Mouse (Mus musculus) embryonic facial prominence, embryonic 13.5 days (tissue): Measurements from ENCODE around the gene Ube2dnl2. TPM values are rescaled to one million over a fixed set of nuclear protein-coding genes. Genes with fewer than 3 reads are reported as not detected.

Experiments used
- ATAC-seq: fragments of 200-750 bp; cut with Nextera tagmentation; 2 replicates; pipeline ENCODE4 v1.8.0; 2017; ENCODE audit warnings: low read depth; ENCODE audit not compliant: insufficient number of reproducible peaks, insufficient read depth, low FRiP score, low TSS enrichment
- H3K27ac ChIP-seq: fragments of 300-500 bp; sonication (generic); 2 replicates; pipeline ENCODE4 v1.5.1; 2015; ENCODE audit warnings: moderate library complexity, mild to moderate bottlenecking, inconsistent platforms
- H3K27me3 ChIP-seq: fragments of 300-500 bp; sonication (generic); 2 replicates; pipeline ENCODE4 v1.6.1; 2015; ENCODE audit warnings: mild to moderate bottlenecking, inconsistent platforms
- H3K36me3 ChIP-seq: fragments of 300-500 bp; sonication (generic); 2 replicates; pipeline ENCODE4 v1.6.1; 2015; ENCODE audit warnings: mild to moderate bottlenecking, inconsistent platforms
- H3K4me1 ChIP-seq: fragments of 300-500 bp; sonication (generic); 2 replicates; pipeline ENCODE4 v1.6.1; 2015; ENCODE audit warnings: inconsistent platforms
- H3K4me2 ChIP-seq: fragments of 300-500 bp; sonication (generic); 2 replicates; pipeline ENCODE4 v1.6.1; 2015; ENCODE audit warnings: moderate library complexity, mild to moderate bottlenecking, inconsistent platforms
- H3K4me3 ChIP-seq: fragments of 300-500 bp; sonication (generic); 2 replicates; pipeline ENCODE4 v1.5.1; 2015; ENCODE audit warnings: mild to moderate bottlenecking, inconsistent platforms
- H3K9ac ChIP-seq: fragments of 300-500 bp; sonication (generic); 2 replicates; pipeline ENCODE4 v1.6.1; 2015; ENCODE audit warnings: mild to moderate bottlenecking, inconsistent platforms
- H3K9me3 ChIP-seq: fragments of 300-500 bp; sonication (generic); 2 replicates; pipeline ENCODE4 v1.6.1; 2016; ENCODE audit warnings: inconsistent platforms
- WGBS: fragments of 180-500 bp; shearing (Covaris S2); methylation state at CpG from one replicate; pipeline ENCODE4 v1.1.7; 2015; ENCODE audit warnings: mixed read lengths; 5-methylcytosine and 5-hydroxymethylcytosine counted together
- polyA plus RNA-seq: library from polyadenylated mRNA; unstranded; fragments of >200 nt; fragmentation: Nextera tagmentation; extraction: Ambion mirVana; gene quantifications from 2 replicates; pipeline ENCODE4 v1.2.1, GENCODE M21; 2015

Ube2dnl2 gene
- polyA plus RNA-seq = not detected in 2 replicates

GRCm38 (mm10) chrX:114907282-114907681 lies at the start of gene Ube2dnl2:
Ube2dnl2 (plus strand) TSS chrX:114907582.
- Histone ChIP-seq H3K4me3 (no peak within 1 kb of the TSS), H3K27ac (no peak within 1 kb of the TSS), H3K9ac (no peak within 1 kb of the TSS), H3K4me1 (no peaks in the 10 kb centered on the region), H3K27me3 (no peaks in the 10 kb centered on the region), H3K36me3 (no peaks in the 10 kb centered on the region), H3K9me3 (no peaks in the 10 kb centered on the region), H3K4me2 (no peak within 1 kb of the TSS)
- no peak for ATAC-seq
- WGBS = 83% methylated on average over 1 of the region's 1 CpGs

- no peaks in the 10 kb centered on the region for H3K4me1 ChIP-seq
- H3K36me3 ChIP-seq = no peaks in the 10 kb centered on the region
- H3K9me3 ChIP-seq = no peaks in the 10 kb centered on the region
- no peak overlapping the region for H3K27ac ChIP-seq
- no peak for ATAC-seq
- no peaks in the 10 kb centered on the region for H3K27me3 ChIP-seq
- H3K9ac ChIP-seq = no peak overlapping the region
- no peak overlapping the region for H3K4me3 ChIP-seq
- no peak overlapping the region for H3K4me2 ChIP-seq
Observed at GRCm38 (mm10) chrX:114895489-114895888, 11.9 kb upstream of the Ube2dnl2 start.

- 78% methylated on average over 3 of the region's 3 CpGs for WGBS
- no peak for ATAC-seq
- H3K36me3 ChIP-seq = no peaks in the 10 kb centered on the region
- H3K4me1 ChIP-seq = no peaks in the 10 kb centered on the region
- H3K27ac ChIP-seq = no peak overlapping the region
- no peaks in the 10 kb centered on the region for H3K27me3 ChIP-seq
- no peak overlapping the region for H3K4me2 ChIP-seq
- H3K9me3 ChIP-seq = no peaks in the 10 kb centered on the region
- no peak overlapping the region for H3K9ac ChIP-seq
- no peak overlapping the region for H3K4me3 ChIP-seq
Observed at GRCm38 (mm10) chrX:114897506-114897905, 9.9 kb upstream of the Ube2dnl2 start.

- Histone ChIP-seq H3K9ac (no peak overlapping the region), H3K36me3 (no peaks in the 10 kb centered on the region), H3K27me3 (no peaks in the 10 kb centered on the region), H3K9me3 (no peaks in the 10 kb centered on the region), H3K4me2 (no peak overlapping the region), H3K27ac (no peak overlapping the region), H3K4me3 (no peak overlapping the region), H3K4me1 (no peaks in the 10 kb centered on the region)
- ATAC-seq = no peak
Observed at GRCm38 (mm10) chrX:114903391-114903790, 4.0 kb upstream of the Ube2dnl2 start.

GRCm38 (mm10) chrX:114904712-114905111 lies 2.7 kb upstream of the Ube2dnl2 start, which contains the start of gene Ube2dnl1:
Ube2dnl1 (plus strand) TSS chrX:114905012.
- H3K27ac ChIP-seq = no peak within 1 kb of the TSS
- no peak within 1 kb of the TSS for H3K9ac ChIP-seq
- no peaks in the 10 kb centered on the region for H3K9me3 ChIP-seq
- no peak within 1 kb of the TSS for H3K4me3 ChIP-seq
- WGBS = 77% methylated on average over 5 of the region's 5 CpGs
- no peaks in the 10 kb centered on the region for H3K36me3 ChIP-seq
- no peaks in the 10 kb centered on the region for H3K27me3 ChIP-seq
- no peaks in the 10 kb centered on the region for H3K4me1 ChIP-seq
- ATAC-seq = no peak
- no peak within 1 kb of the TSS for H3K4me2 ChIP-seq

- H3K4me3 ChIP-seq = no peak overlapping the region
- no peaks in the 10 kb centered on the region for H3K36me3 ChIP-seq
- no peak for ATAC-seq
- H3K27me3 ChIP-seq = no peaks in the 10 kb centered on the region
- H3K27ac ChIP-seq = no peak overlapping the region
- H3K4me1 ChIP-seq = no peaks in the 10 kb centered on the region
- WGBS = 39% methylated on average over 1 of the region's 1 CpGs
- H3K4me2 ChIP-seq = no peak overlapping the region
- H3K9me3 ChIP-seq = no peaks in the 10 kb centered on the region
- H3K9ac ChIP-seq = no peak overlapping the region
Observed at GRCm38 (mm10) chrX:114955066-114955465, 47.7 kb downstream of the Ube2dnl2 start.

Other genes starting within 250 kb of the Ube2dnl2 start
- not detected in 2 replicates for gene Ube2dnl1, start 2.6 kb upstream of the Ube2dnl2 start, polyA plus RNA-seq